Mouse (Mus musculus) CH12.LX (cell line): ENCODE measurements around the gene Dgka.

ENCODE experiments used
- BHLHE40 ChIP-seq: IDR thresholded peaks from 2 replicates; pipeline ENCODE4 v1.6.1; 2011; ENCODE audit warnings: mild to moderate bottlenecking, low read depth, low read length, improper control_type of control experiment
- CTCF ChIP-seq, 2 experiments: IDR thresholded peaks in 1 of 2; conservative IDR thresholded peaks in 1 of 2; 2 replicates each; pipeline ENCODE4 v1.5.1; 2011 to 2012; ENCODE audit warnings: low read depth in 2 of 2, low read length in 2 of 2, improper control_type of control experiment in 1 of 2, inconsistent platforms in 1 of 2, mild to moderate bottlenecking in 1 of 2, moderate library complexity in 1 of 2
- ETS1 ChIP-seq: conservative IDR thresholded peaks from 2 replicates; pipeline ENCODE4 v1.6.1; 2012; ENCODE audit warnings: low read depth, mild to moderate bottlenecking, inconsistent platforms, low read length, improper control_type of control experiment, moderate library complexity
- MAZ ChIP-seq: IDR thresholded peaks from 2 replicates; pipeline ENCODE4 v1.6.1; 2012; ENCODE audit warnings: low read depth, mild to moderate bottlenecking, inconsistent platforms, low read length, improper control_type of control experiment, moderate library complexity
- MXI1 ChIP-seq: IDR thresholded peaks from 2 replicates; pipeline ENCODE4 v1.6.1; 2011; ENCODE audit warnings: mild to moderate bottlenecking, low read depth, low read length, improper control_type of control experiment
- POLR2A ChIP-seq: IDR thresholded peaks from 2 replicates; pipeline ENCODE4 v1.6.1; 2011; ENCODE audit warnings: low read depth, mild to moderate bottlenecking, improper control_type of control experiment, low read length
- SMC3 ChIP-seq: IDR thresholded peaks from 2 replicates; pipeline ENCODE4 v1.6.1; 2011; ENCODE audit warnings: low read depth, low read length, improper control_type of control experiment
- UBTF ChIP-seq: IDR thresholded peaks from 2 replicates; pipeline ENCODE4 v1.6.1; 2012; ENCODE audit warnings: low read depth, mild to moderate bottlenecking, inconsistent platforms, low read length, improper control_type of control experiment, moderate library complexity
- ZMIZ1 ChIP-seq: IDR thresholded peaks from 2 replicates; pipeline ENCODE4 v1.6.1; 2012; ENCODE audit warnings: low read depth, mild to moderate bottlenecking, inconsistent platforms, low read length, improper control_type of control experiment

GRCm38 (mm10) chr10:128728059-128728458 is 16.6 kb downstream of the Dgka start:
- no peak for TF ChIP-seq CTCF (conservative IDR thresholded peaks at IDR 0.05 in 1 of 2, IDR thresholded peaks at IDR 0.05 in 1 of 2; ENCODE audit: low read depth in 2 of 2, low read length in 2 of 2)
- no peak for TF ChIP-seq POLR2A
- no peak for TF ChIP-seq UBTF
- TF ChIP-seq MXI1 = no peak
- no peak for TF ChIP-seq ETS1
- TF ChIP-seq BHLHE40 = no peak
- no peak for TF ChIP-seq MAZ
- TF ChIP-seq SMC3 = no peak
- TF ChIP-seq ZMIZ1 = no peak
